Mouse (Mus musculus) kidney, postnatal 0 days (tissue): ENCODE measurements around the gene Per1. TPM values are rescaled to one million over a fixed set of nuclear protein-coding genes. Genes with fewer than 3 reads are reported as not detected.

Source experiments
- ATAC-seq: fragments of 200-750 bp; cut with Nextera tagmentation; replicated peaks from 2 replicates; pipeline ENCODE4 v1.8.0; 2017; ENCODE audit warnings: low read depth, moderate number of reproducible peaks, moderate TSS enrichment, moderate library complexity; ENCODE audit not compliant: low FRiP score
- DNase-seq: peaks from one replicate; pipeline ENCODE4 v3.0.0-alpha.2; 2016; ENCODE audit warnings: low spot score
- H3K27ac ChIP-seq: fragments of 300-500 bp; sonication (generic); 2 replicates; pipeline ENCODE4 v1.5.1; 2014; ENCODE audit warnings: mild to moderate bottlenecking
- H3K27me3 ChIP-seq: fragments of 300-500 bp; sonication (generic); 2 replicates; pipeline ENCODE4 v1.6.1; 2014; ENCODE audit warnings: low read length, mixed read lengths; ENCODE audit not compliant: insufficient read depth
- H3K36me3 ChIP-seq: fragments of 300-500 bp; sonication (generic); 2 replicates; pipeline ENCODE4 v1.6.1; 2014; ENCODE audit warnings: low read length, mixed read lengths; ENCODE audit not compliant: insufficient read depth
- H3K4me1 ChIP-seq: fragments of 300-500 bp; sonication (generic); replicated peaks from 2 replicates; pipeline ENCODE4 v1.6.1; 2014; ENCODE audit warnings: antibody characterized with exemption, low read length, mixed read lengths; ENCODE audit not compliant: insufficient read depth
- H3K4me2 ChIP-seq: fragments of 300-500 bp; sonication (generic); 2 replicates; pipeline ENCODE4 v1.6.1; 2014; ENCODE audit warnings: mild to moderate bottlenecking, low read length, moderate library complexity, mixed read lengths
- H3K4me3 ChIP-seq: fragments of 300-500 bp; sonication (generic); replicated peaks from 2 replicates; pipeline ENCODE4 v1.5.1; 2014; ENCODE audit warnings: low read depth, low read length
- H3K9ac ChIP-seq: fragments of 300-500 bp; sonication (generic); 2 replicates; pipeline ENCODE4 v1.6.1; 2014; ENCODE audit warnings: low read depth, low read length
- H3K9me3 ChIP-seq: fragments of 300-500 bp; sonication (generic); replicated peaks from 2 replicates; pipeline ENCODE4 v1.6.1; 2016; ENCODE audit warnings: low read length, inconsistent platforms, mixed read lengths
- CTCF ChIP-seq: IDR thresholded peaks from 2 replicates; pipeline ENCODE4 v1.5.1; 2016; ENCODE audit warnings: antibody characterized with exemption, low read depth, mild to moderate bottlenecking, moderate library complexity
- WGBS: fragments of 180-500 bp; shearing (Covaris S2); extraction: QIAGEN DNeasy Blood & Tissue Kit; methylation state at CpG from one replicate; pipeline ENCODE4 v1.1.7; 2014; 5-methylcytosine and 5-hydroxymethylcytosine counted together
- polyA plus RNA-seq: library from polyadenylated mRNA; unstranded; fragments of >200 nt; fragmentation: Nextera tagmentation; extraction: Ambion mirVana; gene quantifications from 2 replicates; pipeline ENCODE4 v1.2.1, GENCODE M21; 2015

Gene Per1
- polyA plus RNA-seq, 1 experiment from 2014 or later: 9.9 TPM

DNA sequence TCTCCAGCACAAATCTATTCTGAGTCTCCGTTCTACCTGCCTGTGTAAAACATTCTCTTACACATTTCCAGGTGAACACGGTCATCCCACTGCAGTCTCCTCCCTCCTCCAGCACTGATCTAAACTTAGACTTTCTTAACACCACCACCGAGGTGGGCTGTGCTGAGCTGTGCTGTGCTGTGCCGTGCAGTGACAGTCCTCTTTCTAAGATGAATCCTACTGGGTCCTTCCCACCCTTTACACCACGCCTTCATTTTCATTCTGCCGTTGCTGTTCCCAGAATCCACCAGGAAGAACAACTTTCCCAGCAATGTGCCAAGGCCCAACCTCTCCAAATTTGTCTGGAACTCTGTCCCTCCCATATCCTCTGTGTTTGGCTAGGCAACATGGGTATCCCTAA is 8.6 kb upstream of the Per1 start:
- Histone ChIP-seq H3K4me3 (no peak overlapping the region), H3K4me2 (no peak overlapping the region), H3K4me1 (peaks cover 12% of the 10 kb centered on the region), H3K27me3 (no peaks in the 10 kb centered on the region), H3K27ac (0 out of 2 replicates have a peak overlapping the region, but pooled peaks have one; percentile 98), H3K36me3 (peaks cover 7% of the 10 kb centered on the region; the same call in 1 of the 2 replicates), H3K9ac (no peak overlapping the region), H3K9me3 (no peaks in the 10 kb centered on the region)
- ATAC-seq (no peak), DNase-seq (peak; percentile 11)
- 44% methylated on average over 6 of the region's 6 CpGs for WGBS
- TF ChIP-seq CTCF: no peak

DNA sequence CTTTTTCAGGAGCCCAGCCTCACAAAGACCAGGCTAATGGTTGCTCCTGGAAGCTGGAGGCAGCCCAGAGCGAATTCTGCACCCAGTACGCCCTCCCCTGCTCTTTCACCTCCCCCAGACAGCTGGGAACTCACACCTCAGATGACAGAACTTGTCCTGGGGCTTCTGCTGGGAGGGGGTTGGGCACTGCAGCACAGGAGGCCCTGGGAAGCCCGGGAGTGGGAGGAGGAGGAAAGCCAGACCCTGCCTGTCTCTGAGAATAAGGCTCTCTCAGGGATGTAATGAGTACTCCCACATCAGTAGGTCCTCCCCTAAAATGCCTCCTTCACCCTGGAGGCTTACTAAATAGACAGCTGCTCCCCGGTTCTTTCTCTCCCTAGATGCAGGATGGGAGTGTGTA is 7.9 kb upstream of the Per1 start:
- Histone ChIP-seq H3K27ac (peak overlapping the region; percentile 98), H3K9me3 (no peaks in the 10 kb centered on the region), H3K9ac (no peak overlapping the region), H3K4me1 (peaks cover 12% of the 10 kb centered on the region), H3K4me3 (no peak overlapping the region), H3K27me3 (no peaks in the 10 kb centered on the region), H3K36me3 (peaks cover 12% of the 10 kb centered on the region; the same call in 1 of the 2 replicates), H3K4me2 (no peak overlapping the region)
- peak; percentile 23 for ATAC-seq
- WGBS: 27% methylated on average over 4 of the region's 4 CpGs
- DNase-seq: peak; percentile 82
- TF ChIP-seq CTCF: no peak

DNA sequence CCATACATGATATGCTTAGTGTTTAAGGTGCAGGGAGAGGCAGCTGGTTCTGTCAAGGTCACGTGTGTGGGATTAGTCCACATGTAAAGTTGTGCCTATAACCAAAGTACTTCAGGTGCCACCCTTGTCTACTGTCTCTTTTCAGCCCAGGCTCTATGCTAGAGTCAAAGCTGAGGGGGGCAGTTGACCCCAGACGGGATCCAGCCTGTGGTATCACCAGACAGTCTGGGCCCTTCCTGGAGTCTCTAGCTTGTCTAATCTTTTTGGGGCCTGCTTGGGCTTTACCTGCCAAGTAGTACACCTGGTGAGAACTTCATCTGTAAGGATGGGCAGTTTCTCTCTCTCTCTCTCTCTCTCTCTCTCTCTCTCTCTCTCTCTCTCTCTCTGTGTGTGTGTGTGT is 7.4 kb upstream of the Per1 start:
- no peaks in the 10 kb centered on the region for H3K9me3 ChIP-seq
- DNase-seq (no peak), ATAC-seq (no peak)
- WGBS: 56% methylated on average over 2 of the region's 2 CpGs
- no peaks in the 10 kb centered on the region for H3K27me3 ChIP-seq
- peak overlapping the region; percentile 98 for H3K27ac ChIP-seq
- no peak for TF ChIP-seq CTCF
- peaks cover 12% of the 10 kb centered on the region for H3K4me1 ChIP-seq
- no peak overlapping the region for H3K9ac ChIP-seq
- H3K4me2 ChIP-seq: peak overlapping the region; percentile 95; the same call in 1 of the 2 replicates
- peaks cover 13% of the 10 kb centered on the region; the same call in 1 of the 2 replicates for H3K36me3 ChIP-seq
- no peak overlapping the region for H3K4me3 ChIP-seq

DNA sequence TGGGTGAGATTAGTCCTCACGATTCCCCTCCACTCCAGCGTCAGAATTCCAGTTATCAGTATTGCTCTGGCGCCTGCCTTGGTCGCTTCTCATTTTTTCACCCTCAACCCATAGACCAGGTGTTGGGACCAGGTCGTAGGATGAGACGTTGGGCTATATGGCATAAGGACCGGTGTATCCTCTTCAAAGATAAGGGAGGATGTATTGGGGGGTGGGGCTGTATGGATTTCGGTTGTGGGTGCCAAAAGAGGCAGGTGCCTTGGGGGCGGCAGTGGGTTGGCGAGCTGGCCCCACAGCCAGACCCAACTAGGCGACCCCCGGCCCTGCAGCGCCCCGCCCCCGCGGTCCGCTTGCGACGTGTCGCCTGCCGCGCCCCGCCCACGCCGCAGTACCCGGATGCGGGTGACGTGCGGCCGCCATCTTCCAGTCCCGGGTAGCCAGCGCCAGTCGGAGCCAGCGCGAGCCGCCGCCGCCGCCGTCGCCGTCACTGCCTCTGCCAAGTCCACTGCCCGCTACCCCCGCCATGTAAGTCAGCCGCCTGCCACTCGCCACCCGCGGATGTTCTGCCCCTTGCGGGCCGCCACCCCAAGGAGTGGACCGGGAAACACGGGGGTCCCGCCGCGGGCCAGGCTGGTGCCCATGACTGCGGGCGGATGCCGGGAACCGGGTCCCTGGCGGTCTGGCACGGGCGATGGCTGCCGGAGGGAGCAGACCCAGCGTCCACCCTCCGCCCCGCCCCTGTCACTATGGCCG is 6.7 kb upstream of the Per1 start, which contains the start of gene Vamp2:
Gene Vamp2, plus strand, starts transcription at position 388 of the 753 bp plus-strand sequence.
- no peak for TF ChIP-seq CTCF
- H3K27ac ChIP-seq: peak within 1 kb of the TSS; percentile 98
- DNase-seq: peak; percentile 88
- WGBS: under 1% methylated on average over 59 of the region's 67 CpGs
- peak; percentile 76 for ATAC-seq
- peak within 1 kb of the TSS; percentile 95 for H3K4me2 ChIP-seq
- no peaks in the 10 kb centered on the region for H3K27me3 ChIP-seq
- H3K9me3 ChIP-seq: no peaks in the 10 kb centered on the region
- peaks cover 15% of the 10 kb centered on the region; the same call in 1 of the 2 replicates for H3K36me3 ChIP-seq
- H3K4me1 ChIP-seq: peaks cover 12% of the 10 kb centered on the region
- peak within 1 kb of the TSS; percentile 100 for H3K9ac ChIP-seq
- H3K4me3 ChIP-seq: peak within 1 kb of the TSS; percentile 100

DNA sequence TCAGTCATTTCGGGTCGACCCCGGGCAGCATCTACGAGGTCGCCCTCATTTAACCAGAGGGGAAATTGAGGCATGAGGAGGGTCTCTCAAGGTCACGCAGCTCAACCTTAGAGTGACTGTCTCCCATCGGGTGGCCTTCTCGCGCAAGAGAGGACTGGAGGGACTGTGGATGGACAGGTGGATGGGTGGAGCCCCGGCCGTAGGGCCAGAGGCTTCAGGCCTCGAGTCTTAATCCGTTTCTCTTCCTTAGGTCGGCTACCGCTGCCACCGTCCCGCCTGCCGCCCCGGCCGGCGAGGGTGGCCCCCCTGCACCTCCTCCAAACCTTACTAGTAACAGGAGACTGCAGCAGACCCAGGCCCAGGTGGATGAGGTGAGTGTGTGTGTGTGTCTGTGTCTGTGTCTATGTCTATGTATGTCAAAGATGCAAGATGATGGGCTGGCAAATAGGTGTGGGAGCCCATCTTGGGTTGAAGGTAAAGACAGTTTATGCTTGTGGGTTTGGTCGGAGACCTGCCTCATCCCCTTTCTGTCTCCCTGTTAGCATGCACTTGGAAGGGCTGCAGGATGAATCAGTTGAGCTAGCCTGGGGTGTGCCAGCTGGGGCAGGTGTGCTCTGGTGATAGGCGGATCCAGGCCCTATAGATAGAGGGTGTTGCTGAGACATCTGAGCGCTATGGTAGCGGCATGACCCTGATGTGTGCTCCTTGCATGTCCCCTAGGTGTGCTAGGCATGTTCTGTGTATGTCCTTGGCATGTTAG is 6.0 kb upstream of the Per1 start:
- WGBS: 11% methylated on average over 25 of the region's 25 CpGs
- Histone ChIP-seq H3K4me3 (peak overlapping the region; percentile 100), H3K4me1 (peaks cover 12% of the 10 kb centered on the region)

DNA sequence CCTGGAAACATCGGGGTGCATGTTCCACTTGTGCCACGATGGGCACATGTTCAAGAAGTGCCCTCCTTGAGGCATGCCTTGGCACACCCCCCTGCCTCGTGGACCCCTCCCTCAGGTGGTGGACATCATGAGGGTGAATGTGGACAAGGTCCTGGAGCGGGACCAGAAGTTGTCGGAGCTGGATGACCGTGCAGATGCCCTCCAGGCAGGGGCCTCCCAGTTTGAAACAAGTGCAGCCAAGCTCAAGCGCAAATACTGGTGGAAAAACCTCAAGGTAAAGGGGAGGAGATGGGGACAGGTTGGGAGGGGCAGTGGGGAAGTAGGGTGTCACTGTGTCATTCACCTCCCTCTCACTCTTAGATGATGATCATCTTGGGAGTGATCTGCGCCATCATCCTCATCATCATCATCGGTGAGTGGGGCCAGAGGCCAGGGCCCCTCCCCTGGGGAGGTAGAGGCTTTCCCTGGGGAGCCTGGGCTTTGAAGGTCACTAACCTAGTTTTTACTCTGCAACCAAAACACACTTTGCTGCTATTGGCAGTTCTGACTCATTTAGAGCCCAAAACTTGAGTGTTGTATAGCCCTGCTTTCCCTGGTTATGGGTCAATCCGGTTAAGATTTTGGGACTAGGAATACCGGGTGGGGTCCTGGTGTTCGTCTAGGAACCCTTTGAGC is 5.3 kb upstream of the Per1 start:
- DNase-seq (no peak), ATAC-seq (no peak)
- H3K36me3 ChIP-seq: peaks cover 15% of the 10 kb centered on the region; the same call in 1 of the 2 replicates
- H3K4me1 ChIP-seq: peaks cover 12% of the 10 kb centered on the region
- no peaks in the 10 kb centered on the region for H3K27me3 ChIP-seq
- H3K27ac ChIP-seq: peak overlapping the region; percentile 98
- H3K4me2 ChIP-seq: peak overlapping the region; percentile 95
- peak overlapping the region; percentile 100 for H3K9ac ChIP-seq
- no peak for TF ChIP-seq CTCF
- 75% methylated on average over 12 of the region's 12 CpGs for WGBS
- no peaks in the 10 kb centered on the region for H3K9me3 ChIP-seq
- peak overlapping the region; percentile 100 for H3K4me3 ChIP-seq

More for the DNA sequence above, 6.0 kb upstream of the Per1 start:
- Histone ChIP-seq H3K36me3 (peaks cover 15% of the 10 kb centered on the region; the same call in 1 of the 2 replicates), H3K27me3 (no peaks in the 10 kb centered on the region), H3K9me3 (no peaks in the 10 kb centered on the region), H3K4me2 (peak overlapping the region; percentile 95), H3K9ac (peak overlapping the region; percentile 100), H3K27ac (peak overlapping the region; percentile 98)
- DNase-seq: peak; percentile 44
- peak; percentile 6; the same call in 1 of the 2 replicates for ATAC-seq
- TF ChIP-seq CTCF: no peak
